Mouse (Mus musculus) megakaryocyte, embryonic 14.5 days (primary cell): ENCODE measurements at regions not wholly inside any gene's neighbourhood (a gene's known extent, or its start where the extent isn't known, plus 50 kb on each side); places are given as distances from the start of the nearest gene placed in this dataset.

Source experiments
- FLI1 ChIP-seq: IDR thresholded peaks from 2 replicates; pipeline ENCODE4 v1.6.1; 2012; ENCODE audit warnings: low read length, inconsistent platforms, mixed read lengths
- GATA1 ChIP-seq: IDR thresholded peaks from 3 replicates; pipeline ENCODE4 v1.6.1; 2012; ENCODE audit warnings: mixed read lengths, low read length, inconsistent platforms, borderline replicate concordance

- TF ChIP-seq GATA1: no peak
- no peak for TF ChIP-seq FLI1
These were observed 377.3 kb upstream of the Cd180 start for GRCm38 (mm10) chr13:102315921-102316692.
